Mouse (Mus musculus) bone marrow macrophage, adult 2 months (primary cell): ENCODE results near the gene Csgalnact2.

Source experiments
- CTCF ChIP-seq: IDR thresholded peaks from 2 replicates; pipeline ENCODE4 v1.5.1; 2012; ENCODE audit warnings: low read depth, mild to moderate bottlenecking, low read length, moderate library complexity
- POLR2A ChIP-seq: IDR thresholded peaks from 2 replicates; pipeline ENCODE4 v1.6.1; 2012; ENCODE audit warnings: mild to moderate bottlenecking, low read depth, low read length, borderline replicate concordance

- TF ChIP-seq POLR2A (no peak), CTCF (no peak)
These were observed 59.0 kb downstream of the Csgalnact2 start for GRCm38 (mm10) chr6:118079762-118080465.
